Mouse (Mus musculus): ENCODE measurements at regions not wholly inside any gene's neighbourhood (a gene's known extent, or its start where the extent isn't known, plus 50 kb on each side); places are given as distances from the start of the nearest gene placed in this dataset.
"Not testable (repeated sequence)": the region's sequence is repeated elsewhere in the genome, so short reads cannot be mapped to it uniquely, and the experiment has no call there.

- Histone ChIP-seq H3K9ac (ENCODE audit: low read length) (no peak overlapping the region), H3K4me1 (ENCODE audit: control insufficient read depth, insufficient read depth, low read length) (no peaks in the 10 kb centered on the region), H3K9me3 (ENCODE audit: control insufficient read depth, low read length) (no peaks in the 10 kb centered on the region), H3K27me3 (ENCODE audit: control insufficient read depth, insufficient read depth, low read length) (no peaks in the 10 kb centered on the region), H3K4me2 (ENCODE audit: low read depth, severe bottlenecking) (no peak overlapping the region), H3K4me3 (ENCODE audit: low read depth, low read length) (no peak overlapping the region), H3K36me3 (ENCODE audit: control insufficient read depth, insufficient read depth, low read length) (no peaks in the 10 kb centered on the region), H3K27ac (replicated peaks; ENCODE audit: low read depth, low read length) (no peak overlapping the region)
- 88% methylated on average over 2 of the region's 2 CpGs for WGBS
- DNase-seq (ENCODE audit: low spot score): no peak
- no peak for ATAC-seq (ENCODE audit: insufficient number of reproducible peaks, low FRiP score, low TSS enrichment, low read depth)
Observed at GRCm38 (mm10) chr7:111172061-111172460, 89.2 kb upstream of the Eif4g2 start.

DNA sequence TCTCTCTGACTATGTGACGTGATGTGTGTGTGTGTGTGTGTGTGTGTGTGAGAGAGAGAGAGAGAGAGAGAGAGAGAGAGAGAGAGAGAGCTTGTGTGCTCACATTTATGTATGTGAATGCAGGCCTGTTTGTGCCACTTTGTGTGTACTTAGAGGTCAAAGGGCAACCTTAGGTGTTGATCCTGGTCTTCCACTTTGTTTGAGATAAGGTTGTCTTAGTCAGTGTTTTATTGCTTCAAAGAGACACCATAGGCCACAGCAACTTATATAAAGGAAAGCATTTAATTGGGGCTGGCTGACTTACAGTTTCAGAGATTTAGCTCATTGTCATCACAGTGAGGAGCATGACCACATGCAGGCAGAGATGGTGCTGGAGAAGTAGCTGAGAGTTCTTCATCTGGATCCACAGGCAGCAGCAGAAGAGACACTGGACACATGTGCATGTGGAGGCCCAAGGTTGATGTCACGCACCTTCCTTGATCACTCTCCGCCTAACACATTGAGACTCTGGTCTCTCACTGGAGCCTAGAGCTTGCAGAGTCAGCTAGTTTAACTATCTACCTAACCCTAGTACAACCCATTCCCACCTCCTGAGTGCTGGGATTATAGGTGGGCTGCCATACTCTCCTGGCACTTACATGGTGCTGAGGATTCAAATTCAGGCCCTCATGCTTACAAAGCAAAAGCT is 85.9 kb upstream of the Eif4g2 start:
- not testable (repeated sequence) for H3K27me3 ChIP-seq (ENCODE audit: control insufficient read depth, insufficient read depth, low read length); H3K9me3 ChIP-seq (ENCODE audit: control insufficient read depth, low read length); H3K27ac ChIP-seq (replicated peaks; ENCODE audit: low read depth, low read length); H3K4me3 ChIP-seq (ENCODE audit: low read depth, low read length); DNase-seq (ENCODE audit: low spot score); ATAC-seq (ENCODE audit: insufficient number of reproducible peaks, low FRiP score, low TSS enrichment, low read depth); H3K4me1 ChIP-seq (ENCODE audit: control insufficient read depth, insufficient read depth, low read length); H3K9ac ChIP-seq (ENCODE audit: low read length); H3K4me2 ChIP-seq (ENCODE audit: low read depth, severe bottlenecking); H3K36me3 ChIP-seq (ENCODE audit: control insufficient read depth, insufficient read depth, low read length)
- 94% methylated on average over 3 of the region's 3 CpGs for WGBS

- DNase-seq (ENCODE audit: low spot score) (no peak), ATAC-seq (ENCODE audit: insufficient number of reproducible peaks, low FRiP score, low TSS enrichment, low read depth) (no peak)
- Histone ChIP-seq H3K36me3 (ENCODE audit: control insufficient read depth, insufficient read depth, low read length) (no peaks in the 10 kb centered on the region), H3K27ac (replicated peaks; ENCODE audit: low read depth, low read length) (no peak overlapping the region), H3K27me3 (ENCODE audit: control insufficient read depth, insufficient read depth, low read length) (no peaks in the 10 kb centered on the region), H3K4me2 (ENCODE audit: low read depth, severe bottlenecking) (no peak overlapping the region), H3K4me3 (ENCODE audit: low read depth, low read length) (no peak overlapping the region), H3K9ac (ENCODE audit: low read length) (no peak overlapping the region), H3K4me1 (ENCODE audit: control insufficient read depth, insufficient read depth, low read length) (no peaks in the 10 kb centered on the region), H3K9me3 (ENCODE audit: control insufficient read depth, low read length) (no peaks in the 10 kb centered on the region)
- WGBS: 84% methylated on average over 3 of the region's 3 CpGs
Observed at GRCm38 (mm10) chr7:111164994-111165393, 82.2 kb upstream of the Eif4g2 start.

DNA sequence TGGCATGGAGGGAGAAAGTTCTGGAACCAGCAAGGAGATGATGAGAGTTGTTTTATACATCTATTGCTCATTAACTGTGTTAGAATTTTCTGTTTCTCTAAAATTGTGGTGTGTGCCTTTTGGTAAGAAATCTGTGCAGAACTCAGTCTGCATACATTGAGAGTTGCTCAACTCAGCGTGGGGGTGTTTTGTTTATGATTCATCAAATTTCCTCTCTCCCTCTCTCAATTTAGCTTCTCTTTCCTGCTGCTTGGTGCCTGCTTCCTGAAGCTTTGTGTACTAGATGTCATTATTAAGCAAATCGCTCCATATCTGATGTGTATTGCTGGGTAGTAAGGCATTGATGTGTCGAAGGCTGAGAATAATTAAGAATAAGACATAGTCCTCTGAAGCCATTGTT is 81.4 kb upstream of the Eif4g2 start:
- no peaks in the 10 kb centered on the region for H3K4me1 ChIP-seq (ENCODE audit: control insufficient read depth, insufficient read depth, low read length)
- H3K27me3 ChIP-seq (ENCODE audit: control insufficient read depth, insufficient read depth, low read length): no peaks in the 10 kb centered on the region
- no peaks in the 10 kb centered on the region for H3K36me3 ChIP-seq (ENCODE audit: control insufficient read depth, insufficient read depth, low read length)
- ATAC-seq (ENCODE audit: insufficient number of reproducible peaks, low FRiP score, low TSS enrichment, low read depth) (no peak), DNase-seq (ENCODE audit: low spot score) (no peak)
- no peaks in the 10 kb centered on the region for H3K9me3 ChIP-seq (ENCODE audit: control insufficient read depth, low read length)
- H3K27ac ChIP-seq (replicated peaks; ENCODE audit: low read depth, low read length): no peak overlapping the region
- H3K9ac ChIP-seq (ENCODE audit: low read length): no peak overlapping the region
- WGBS: 93% methylated on average over 3 of the region's 3 CpGs
- no peak overlapping the region for H3K4me2 ChIP-seq (ENCODE audit: low read depth, severe bottlenecking)
- H3K4me3 ChIP-seq (ENCODE audit: low read depth, low read length): no peak overlapping the region

GRCm38 (mm10) chr7:111163861-111164260 is 81.0 kb upstream of the Eif4g2 start:
- DNase-seq (ENCODE audit: low spot score): no peak
- H3K9me3 ChIP-seq (ENCODE audit: control insufficient read depth, low read length): no peaks in the 10 kb centered on the region
- no peak overlapping the region for H3K4me3 ChIP-seq (ENCODE audit: low read depth, low read length)
- no peaks in the 10 kb centered on the region for H3K36me3 ChIP-seq (ENCODE audit: control insufficient read depth, insufficient read depth, low read length)
- ATAC-seq (ENCODE audit: insufficient number of reproducible peaks, low FRiP score, low TSS enrichment, low read depth): no peak
- no peaks in the 10 kb centered on the region for H3K27me3 ChIP-seq (ENCODE audit: control insufficient read depth, insufficient read depth, low read length)
- no peak overlapping the region for H3K4me2 ChIP-seq (ENCODE audit: low read depth, severe bottlenecking)
- WGBS: 45% methylated on average over 3 of the region's 3 CpGs
- no peak overlapping the region for H3K9ac ChIP-seq (ENCODE audit: low read length)
- H3K4me1 ChIP-seq (ENCODE audit: control insufficient read depth, insufficient read depth, low read length): no peaks in the 10 kb centered on the region
- H3K27ac ChIP-seq (replicated peaks; ENCODE audit: low read depth, low read length): no peak overlapping the region

DNA sequence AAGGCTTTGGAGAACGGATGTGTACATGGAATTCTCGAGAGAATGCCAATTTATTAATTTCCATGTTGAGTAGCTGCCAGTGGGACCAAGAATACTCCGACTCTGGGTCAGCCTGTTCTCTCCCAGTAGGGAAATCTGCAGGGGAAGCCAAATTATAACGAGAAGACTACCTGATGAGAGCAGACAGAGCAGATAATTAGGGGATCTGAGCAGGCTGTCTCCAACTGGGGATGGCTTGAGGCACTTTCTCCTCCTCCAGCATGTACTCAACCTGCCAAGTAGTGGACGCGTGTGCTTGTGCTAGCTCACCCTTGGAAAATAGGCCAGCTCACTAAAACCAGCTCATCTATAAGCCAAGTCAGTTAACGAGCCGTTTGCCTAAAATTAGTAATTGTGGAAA is 80.5 kb upstream of the Eif4g2 start:
- Histone ChIP-seq H3K27ac (replicated peaks; ENCODE audit: low read depth, low read length) (no peak overlapping the region), H3K4me2 (ENCODE audit: low read depth, severe bottlenecking) (no peak overlapping the region), H3K27me3 (ENCODE audit: control insufficient read depth, insufficient read depth, low read length) (no peaks in the 10 kb centered on the region), H3K4me1 (ENCODE audit: control insufficient read depth, insufficient read depth, low read length) (no peaks in the 10 kb centered on the region), H3K36me3 (ENCODE audit: control insufficient read depth, insufficient read depth, low read length) (no peaks in the 10 kb centered on the region), H3K9ac (ENCODE audit: low read length) (no peak overlapping the region), H3K4me3 (ENCODE audit: low read depth, low read length) (no peak overlapping the region), H3K9me3 (ENCODE audit: control insufficient read depth, low read length) (no peaks in the 10 kb centered on the region)
- DNase-seq (ENCODE audit: low spot score): no peak
- WGBS: 79% methylated on average over 8 of the region's 8 CpGs
- ATAC-seq (ENCODE audit: insufficient number of reproducible peaks, low FRiP score, low TSS enrichment, low read depth): no peak

GRCm38 (mm10) chr7:111158791-111159286 is 76.0 kb upstream of the Eif4g2 start:
- H3K27me3 ChIP-seq (ENCODE audit: control insufficient read depth, insufficient read depth, low read length): no peaks in the 10 kb centered on the region
- peaks cover 8% of the 10 kb centered on the region for H3K4me1 ChIP-seq (ENCODE audit: control insufficient read depth, insufficient read depth, low read length)
- ATAC-seq (ENCODE audit: insufficient number of reproducible peaks, low FRiP score, low TSS enrichment, low read depth): no peak
- H3K4me2 ChIP-seq (ENCODE audit: low read depth, severe bottlenecking): no peak overlapping the region
- H3K4me3 ChIP-seq (ENCODE audit: low read depth, low read length): no peak overlapping the region
- no peaks in the 10 kb centered on the region for H3K36me3 ChIP-seq (ENCODE audit: control insufficient read depth, insufficient read depth, low read length)
- no peak for DNase-seq (ENCODE audit: low spot score)
- 80% methylated on average over 6 of the region's 6 CpGs for WGBS
- H3K27ac ChIP-seq (replicated peaks; ENCODE audit: low read depth, low read length): no peak overlapping the region
- H3K9me3 ChIP-seq (ENCODE audit: control insufficient read depth, low read length): no peaks in the 10 kb centered on the region
- H3K9ac ChIP-seq (ENCODE audit: low read length): no peak overlapping the region

GRCm38 (mm10) chr7:111157754-111158325 is 75.0 kb upstream of the Eif4g2 start:
- Histone ChIP-seq H3K36me3 (ENCODE audit: control insufficient read depth, insufficient read depth, low read length) (no peaks in the 10 kb centered on the region), H3K27me3 (ENCODE audit: control insufficient read depth, insufficient read depth, low read length) (no peaks in the 10 kb centered on the region), H3K4me3 (ENCODE audit: low read depth, low read length) (no peak overlapping the region), H3K9ac (ENCODE audit: low read length) (no peak overlapping the region), H3K4me2 (ENCODE audit: low read depth, severe bottlenecking) (no peak overlapping the region), H3K27ac (replicated peaks; ENCODE audit: low read depth, low read length) (no peak overlapping the region), H3K9me3 (ENCODE audit: control insufficient read depth, low read length) (no peaks in the 10 kb centered on the region), H3K4me1 (ENCODE audit: control insufficient read depth, insufficient read depth, low read length) (peaks cover 8% of the 10 kb centered on the region)
- 63% methylated on average over 9 of the region's 9 CpGs for WGBS
- ATAC-seq (ENCODE audit: insufficient number of reproducible peaks, low FRiP score, low TSS enrichment, low read depth): no peak
- DNase-seq (ENCODE audit: low spot score): no peak

- ATAC-seq (ENCODE audit: insufficient number of reproducible peaks, low FRiP score, low TSS enrichment, low read depth) (no peak), DNase-seq (ENCODE audit: low spot score) (peak; percentile 33)
- 36% methylated on average over 6 of the region's 6 CpGs for WGBS
- Histone ChIP-seq H3K4me1 (ENCODE audit: control insufficient read depth, insufficient read depth, low read length) (peaks cover 8% of the 10 kb centered on the region), H3K9me3 (ENCODE audit: control insufficient read depth, low read length) (no peaks in the 10 kb centered on the region), H3K36me3 (ENCODE audit: control insufficient read depth, insufficient read depth, low read length) (no peaks in the 10 kb centered on the region), H3K27me3 (ENCODE audit: control insufficient read depth, insufficient read depth, low read length) (no peaks in the 10 kb centered on the region), H3K4me3 (ENCODE audit: low read depth, low read length) (no peak overlapping the region), H3K4me2 (ENCODE audit: low read depth, severe bottlenecking) (no peak overlapping the region), H3K9ac (ENCODE audit: low read length) (no peak overlapping the region), H3K27ac (replicated peaks; ENCODE audit: low read depth, low read length) (no peak overlapping the region)
Observed at GRCm38 (mm10) chr7:111157287-111157686, 74.5 kb upstream of the Eif4g2 start.

All from limb, embryonic 11.5 days (tissue).